Mouse (Mus musculus): ENCODE data around the gene Gys2.

Gene Gys2

DNA sequence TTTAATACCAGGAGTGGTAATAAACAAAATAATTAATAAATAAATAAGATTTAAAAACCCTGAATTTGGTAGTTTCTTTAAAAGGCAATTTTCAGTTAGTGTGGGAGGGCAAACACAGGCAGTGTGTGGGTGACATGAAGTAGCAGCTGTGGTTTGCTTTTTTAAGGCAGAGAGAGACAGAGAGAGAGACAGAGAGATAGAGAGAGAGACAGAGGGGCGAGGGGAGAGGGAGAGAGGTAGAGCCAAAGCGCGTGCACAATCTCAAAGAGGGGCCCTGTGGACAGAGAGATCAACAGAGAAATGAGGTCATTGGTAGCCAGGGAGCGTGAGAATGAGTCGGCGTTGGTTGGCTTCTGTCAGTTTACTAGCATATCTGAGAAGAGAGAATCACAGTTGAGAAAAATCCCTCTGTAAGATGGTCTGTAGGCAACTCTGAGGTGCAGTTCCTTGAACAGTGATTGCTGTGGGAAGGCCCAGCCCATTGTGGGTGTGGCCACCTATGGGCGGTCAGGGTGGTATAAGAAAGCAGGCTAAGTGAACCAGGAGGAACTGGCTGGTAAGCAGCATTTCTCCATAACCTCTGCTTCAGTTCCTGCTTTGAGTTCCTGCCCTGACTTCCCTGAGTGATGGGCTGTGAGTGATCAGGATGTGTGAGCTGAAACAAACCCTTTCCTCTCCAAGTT, 17.5 kb downstream of the Gys2 start:
- DNase-seq, result no peak

DNA sequence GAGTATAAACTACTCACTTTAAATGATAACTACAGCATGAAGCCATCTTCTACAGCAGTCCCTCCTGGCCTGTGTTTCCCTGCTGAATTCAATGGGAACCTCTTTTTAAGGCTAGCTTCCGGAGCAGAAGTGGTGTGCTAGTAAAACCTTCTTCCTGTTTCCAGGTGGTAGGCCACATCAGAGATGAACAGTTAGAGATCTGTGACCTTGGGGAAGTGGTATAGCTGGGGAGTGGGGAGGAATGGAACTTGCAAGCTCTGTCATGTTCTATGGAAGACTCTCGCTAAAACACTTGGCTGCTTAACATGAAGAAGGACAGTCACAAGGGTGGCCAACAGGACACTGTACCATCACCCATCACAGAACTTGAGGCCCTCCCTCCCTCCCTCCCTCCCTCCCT, 19.6 kb downstream of the Gys2 start:
- DNase-seq, result no peak

DNA sequence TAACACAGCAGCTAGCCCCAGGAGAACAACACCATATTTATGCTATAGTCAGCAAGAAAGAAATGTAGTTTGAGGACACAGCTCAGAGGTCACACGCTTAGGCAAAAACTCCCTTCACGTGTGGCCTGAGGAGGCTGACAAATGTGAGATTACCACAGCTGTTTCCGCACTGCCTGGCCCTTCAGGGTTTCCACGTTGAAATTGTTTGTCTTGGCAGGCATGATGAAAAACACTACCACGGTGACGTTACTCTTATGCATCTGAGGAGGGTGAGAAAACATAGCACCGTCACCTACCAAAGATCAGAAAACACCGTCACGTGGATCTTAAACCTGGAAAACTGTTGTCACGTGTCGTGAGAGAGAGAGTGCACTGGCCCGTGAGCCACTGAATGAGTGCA, 21.5 kb downstream of the Gys2 start:
- DNase-seq, result no peak

DNA sequence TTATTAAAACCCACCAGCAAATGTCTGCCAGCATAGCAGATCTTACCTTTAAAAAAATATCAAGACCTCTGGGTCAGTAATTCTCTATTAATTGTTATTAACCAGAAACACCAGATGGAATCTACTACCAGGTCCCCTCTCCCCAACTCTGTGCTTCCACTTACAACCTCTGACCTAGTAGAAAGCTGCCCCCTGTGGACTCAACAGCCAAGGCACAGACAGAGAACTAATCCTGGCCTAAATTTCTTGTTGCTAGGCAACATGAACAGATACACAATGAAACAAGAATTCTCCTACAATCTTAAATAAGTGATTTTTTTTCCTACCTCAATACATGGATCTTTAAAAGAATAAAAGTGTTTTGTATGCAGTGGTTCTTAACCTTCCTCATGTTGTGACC, 43.8 kb downstream of the Gys2 start:
- no peak for DNase-seq

DNA sequence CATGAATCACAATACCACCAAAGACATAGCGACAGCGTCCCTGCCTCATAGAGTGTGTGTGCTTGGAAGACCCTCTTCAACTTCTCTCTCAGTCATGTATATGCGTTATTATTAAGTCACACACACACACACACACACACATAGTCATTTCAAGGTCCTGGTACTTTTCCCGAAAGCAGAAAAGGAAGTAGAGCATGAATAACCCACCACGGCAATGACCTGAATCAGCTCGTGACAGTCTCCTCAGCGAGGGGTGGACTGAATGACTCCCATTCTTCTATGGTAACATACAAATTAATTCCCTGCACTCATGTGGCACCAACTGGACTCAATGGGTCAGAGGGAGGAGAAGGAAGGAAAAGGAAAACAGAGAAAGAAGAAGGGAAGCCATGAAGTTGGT, 47.9 kb downstream of the Gys2 start:
- DNase-seq, result no peak

DNA sequence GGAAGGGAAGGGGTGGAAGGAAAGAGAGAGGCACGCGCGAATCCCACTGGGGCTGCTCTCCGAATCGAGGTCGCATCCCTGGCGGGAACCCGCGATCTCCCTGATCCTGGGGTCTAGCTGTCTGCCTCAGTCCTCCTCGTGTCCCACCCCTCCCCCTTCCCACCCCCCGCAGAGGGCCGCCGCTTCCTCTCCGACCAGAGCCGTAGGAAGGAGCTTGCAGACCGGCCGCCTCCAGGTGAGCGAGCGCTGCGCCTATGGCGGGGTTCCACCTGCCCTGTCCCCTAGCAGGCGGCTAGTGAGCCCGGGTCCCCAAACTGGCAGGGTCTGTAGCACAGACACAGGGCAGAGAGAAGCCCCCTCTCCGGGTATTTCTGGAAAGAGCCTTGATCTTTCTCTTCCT, 58.3 kb downstream of the Gys2 start:
- no peak for DNase-seq

DNA sequence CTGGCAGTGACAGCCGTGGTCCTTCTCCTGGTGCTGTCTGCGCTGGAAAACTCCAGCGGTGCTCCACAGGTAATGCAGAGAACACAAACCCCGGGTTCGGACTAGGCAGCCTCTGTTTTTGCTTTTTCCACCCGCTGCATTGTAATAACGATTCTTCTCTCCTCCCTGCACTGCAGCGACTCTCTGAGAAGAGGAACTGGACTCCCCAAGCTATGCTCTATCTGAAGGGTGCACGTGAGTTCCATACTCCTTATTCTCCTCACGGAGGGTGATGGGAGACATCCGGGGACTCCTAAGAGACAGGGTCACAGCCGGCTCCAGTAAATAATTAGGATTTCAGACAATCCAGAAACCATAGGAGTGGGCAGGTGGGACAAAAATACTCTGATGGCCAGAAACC, 59.1 kb downstream of the Gys2 start:
- DNase-seq, result no peak

DNA sequence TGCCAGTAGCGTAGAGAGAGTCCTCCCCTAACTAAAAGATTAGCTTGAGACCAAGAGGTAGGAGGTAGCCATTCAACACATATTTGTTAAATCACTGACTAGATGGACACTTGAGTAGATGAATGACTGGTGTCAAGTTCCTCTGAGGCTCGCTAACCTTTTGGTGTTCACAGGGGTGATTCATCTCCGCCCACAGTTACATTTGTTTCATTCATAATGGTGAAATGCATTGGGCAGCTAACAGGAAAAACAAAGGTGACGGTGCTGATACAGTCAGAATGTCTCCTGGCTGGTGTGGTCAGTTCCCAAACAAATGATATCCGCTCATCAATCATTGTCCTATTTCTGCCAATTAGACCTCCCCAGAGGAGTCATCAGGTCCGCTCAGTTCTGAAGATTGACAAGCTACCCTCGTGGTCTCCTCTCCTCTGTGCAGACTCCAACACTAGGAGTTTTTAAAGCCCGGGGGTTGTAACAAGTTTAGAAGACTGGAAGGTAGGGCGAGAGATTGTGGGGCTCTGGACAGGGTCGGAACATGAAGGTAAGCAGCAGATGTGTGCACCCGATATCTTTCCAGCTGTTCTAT, 59.9 kb downstream of the Gys2 start, which contains the start of gene Spx:
TSS of gene Spx (plus strand) at position 536 of the 586 bp plus-strand sequence.
- no peak for DNase-seq

DNA sequence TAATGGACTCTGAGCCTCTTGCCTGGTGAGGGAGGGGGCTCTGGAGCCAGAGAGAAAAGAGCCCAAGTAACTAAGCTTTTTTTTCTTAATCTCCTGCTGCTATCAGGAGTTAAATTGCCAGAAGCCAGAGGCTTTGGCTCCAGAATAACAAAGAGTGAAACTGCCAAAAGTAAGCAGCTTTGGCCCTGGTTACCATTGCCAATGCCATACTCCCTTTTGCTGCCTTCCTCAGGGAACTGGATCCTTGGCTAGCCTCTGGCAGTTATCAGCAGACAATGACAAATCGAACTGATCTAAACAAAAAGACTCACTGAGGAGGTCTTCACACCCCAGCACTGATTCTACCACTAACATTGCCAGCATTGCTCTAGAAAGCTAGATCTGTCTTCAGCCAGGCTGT, 61.8 kb downstream of the Gys2 start:
- no peak for DNase-seq

DNA sequence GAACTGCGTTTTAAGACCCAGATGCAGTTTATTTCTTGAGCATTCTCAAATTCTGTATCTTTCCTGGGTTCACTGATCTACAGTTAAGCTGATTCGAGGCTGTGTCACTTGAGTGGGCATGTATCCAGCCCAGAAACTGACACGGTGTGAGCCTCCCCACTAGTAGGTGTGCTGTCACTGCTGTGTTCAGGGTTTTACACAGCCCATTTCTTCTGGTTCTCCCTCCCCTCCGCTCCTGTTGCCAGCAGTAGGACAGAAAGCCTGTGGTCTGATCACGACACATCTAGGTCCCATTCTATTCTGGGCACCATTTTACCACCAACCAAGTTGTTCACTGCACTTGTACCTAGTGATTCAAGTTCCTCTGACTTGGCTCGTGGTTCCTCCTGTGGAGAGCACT, 77.2 kb downstream of the Gys2 start:
- DNase-seq, result no peak

DNA sequence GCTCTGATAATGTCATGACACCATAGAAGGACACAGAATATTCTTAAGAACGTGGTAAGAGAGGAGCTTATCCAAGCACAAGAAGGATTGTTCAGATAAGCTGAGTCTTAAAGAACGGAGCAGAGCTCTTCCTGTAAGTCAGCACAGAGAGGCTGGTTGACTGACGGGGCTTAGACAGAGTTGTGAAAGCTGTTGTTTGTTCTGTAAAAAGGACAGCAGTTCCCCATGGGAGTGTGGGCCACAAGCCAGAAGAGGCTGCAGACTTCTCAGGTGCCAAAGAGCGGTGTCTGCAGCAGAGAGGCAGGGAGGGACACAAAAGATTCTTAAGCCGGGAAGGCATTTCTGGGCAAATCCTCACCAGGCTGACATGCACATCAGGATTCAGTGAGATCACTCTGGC, 78.2 kb downstream of the Gys2 start:
- DNase-seq, result peak; percentile 17

DNA sequence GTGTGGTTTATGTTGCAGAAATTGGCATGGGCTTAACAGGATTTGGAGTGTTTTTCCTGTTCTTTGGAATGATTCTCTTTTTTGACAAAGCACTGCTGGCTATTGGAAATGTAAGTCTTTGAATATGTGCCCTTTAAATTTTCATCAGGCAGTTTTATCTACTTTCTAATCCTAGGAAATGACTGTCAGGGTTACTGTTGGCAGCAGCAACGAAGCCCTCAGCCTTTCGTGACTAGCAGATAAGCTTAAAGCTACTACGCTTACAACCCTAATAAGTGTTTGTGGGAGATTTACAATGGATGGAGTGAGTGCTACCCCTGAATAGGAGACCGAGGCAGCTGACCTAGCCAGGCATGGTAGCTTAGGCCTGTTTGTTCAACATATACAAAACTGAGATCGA, 80.6 kb downstream of the Gys2 start:
- DNase-seq, result no peak

DNA sequence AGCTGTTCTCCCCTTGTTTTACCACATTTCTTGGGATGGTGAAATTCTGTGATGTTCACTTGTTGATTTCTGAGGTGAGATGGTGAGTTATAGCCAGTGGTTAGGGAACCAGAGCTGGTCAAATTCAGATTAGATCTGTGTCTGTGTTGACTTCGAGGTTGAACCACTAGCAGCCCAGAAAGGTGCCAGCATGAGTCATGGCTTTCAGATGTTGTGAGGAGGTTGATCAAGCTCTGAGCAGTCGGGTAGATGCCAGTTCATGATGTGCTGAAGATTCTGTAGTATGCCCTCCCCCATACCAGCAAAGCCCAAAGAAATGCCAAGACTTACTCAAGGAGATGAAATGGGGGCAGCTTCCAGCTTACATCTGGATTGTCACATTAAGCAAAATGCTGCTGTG, 83.8 kb downstream of the Gys2 start:
- DNase-seq, result no peak

DNA sequence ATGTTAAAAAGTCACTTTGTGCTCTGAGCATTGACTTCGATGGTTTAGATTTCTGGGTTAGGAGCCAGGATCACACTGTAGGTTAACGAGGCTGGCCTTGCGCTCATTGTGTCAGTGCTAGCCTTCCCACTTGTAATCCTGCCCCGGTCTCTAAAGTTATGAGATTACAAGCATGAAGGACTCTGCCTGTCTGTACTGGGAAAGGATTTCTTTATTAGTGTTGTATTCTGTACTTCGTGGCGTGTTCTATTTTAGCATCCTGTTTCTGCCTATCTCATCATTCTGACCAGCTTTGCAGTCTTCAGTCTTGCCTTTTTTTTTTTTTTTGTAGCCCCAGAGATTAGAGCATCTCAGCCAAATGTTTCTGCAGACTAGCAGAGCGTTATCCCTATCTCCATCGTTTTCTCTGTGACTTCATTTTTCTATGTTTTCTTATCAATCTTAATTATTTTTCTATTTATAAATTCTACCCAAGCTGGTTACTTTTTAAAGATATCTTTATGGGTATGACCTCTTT, 85.1 kb downstream of the Gys2 start:
- DNase-seq, result no peak

DNA sequence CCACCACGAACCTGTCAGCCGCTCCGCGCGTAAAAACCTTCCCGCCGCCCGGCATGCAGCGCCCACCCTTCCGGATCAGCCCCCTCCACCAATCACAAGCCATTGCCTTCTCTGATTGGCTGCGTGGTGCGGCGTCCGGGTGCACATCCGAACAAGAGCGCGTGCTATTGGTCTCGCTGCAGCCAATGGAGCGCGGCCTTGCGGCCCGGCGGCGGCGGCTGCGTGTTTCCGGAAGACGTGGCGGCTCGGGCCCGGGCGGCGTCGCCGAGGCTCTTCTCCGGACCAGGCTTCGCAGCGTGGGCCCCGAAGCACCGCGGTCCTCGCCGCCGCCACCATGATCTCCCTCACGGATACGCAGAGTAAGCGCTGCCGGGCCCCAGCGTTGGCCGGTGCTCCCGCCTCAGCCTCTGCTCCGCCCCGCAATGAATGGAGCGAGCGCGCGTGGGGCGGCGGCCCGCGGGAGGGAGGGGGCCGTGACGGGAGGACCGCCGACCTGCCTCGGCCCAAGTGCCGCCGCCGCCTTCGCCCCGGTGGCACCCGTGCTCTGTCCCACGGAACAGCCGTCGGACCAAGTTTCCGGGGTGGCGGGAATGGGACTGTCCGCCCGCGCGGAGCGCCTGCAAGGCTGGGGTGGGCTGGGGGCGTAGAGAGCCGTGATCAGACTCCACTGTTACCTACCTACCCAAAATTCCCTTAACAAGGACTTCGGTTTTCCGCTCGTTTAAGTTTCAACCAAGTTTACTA, 85.7 kb downstream of the Gys2 start, which contains the start of the genes Recql and Golt1b:
TSS of gene Recql (minus strand) at position 77 of the 744 bp plus-strand sequence.
TSS of gene Golt1b (plus strand) at position 211 of the 744 bp plus-strand sequence.
- peak; percentile 98 for DNase-seq

DNA sequence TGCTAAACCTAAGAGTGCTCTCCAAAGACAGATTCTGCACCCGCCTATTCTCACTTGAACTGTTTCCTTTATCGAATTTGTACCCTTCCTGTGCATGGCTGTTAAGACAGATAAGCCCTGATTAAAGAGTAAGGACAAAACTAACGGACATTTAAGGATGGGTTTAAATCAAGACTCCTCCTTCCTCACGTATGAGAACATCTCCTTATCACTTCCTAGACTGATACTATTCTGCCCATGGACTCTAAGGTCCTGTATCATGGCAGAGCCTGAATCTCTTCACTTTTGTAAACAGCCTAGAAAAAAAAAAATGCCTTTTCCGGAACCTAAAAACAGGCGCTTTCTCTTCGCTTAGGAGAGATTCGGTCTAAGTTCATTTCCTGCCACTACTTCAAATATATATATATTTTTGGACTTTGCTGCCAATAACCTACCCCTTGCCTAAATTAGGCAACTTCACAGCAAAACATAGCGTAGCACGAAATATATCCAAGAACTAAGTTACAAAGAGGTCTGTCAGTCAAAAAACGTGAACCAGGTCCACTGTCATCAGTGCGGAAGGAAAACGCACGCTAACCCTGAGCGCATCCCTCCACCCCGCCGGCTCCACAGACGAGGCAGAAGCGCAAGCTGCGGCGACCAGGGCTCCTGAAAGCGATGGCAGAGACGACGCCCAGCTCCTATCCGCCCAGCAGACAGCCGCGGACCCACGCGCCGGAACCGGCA, 86.5 kb downstream of the Gys2 start:
- no peak for DNase-seq

DNA sequence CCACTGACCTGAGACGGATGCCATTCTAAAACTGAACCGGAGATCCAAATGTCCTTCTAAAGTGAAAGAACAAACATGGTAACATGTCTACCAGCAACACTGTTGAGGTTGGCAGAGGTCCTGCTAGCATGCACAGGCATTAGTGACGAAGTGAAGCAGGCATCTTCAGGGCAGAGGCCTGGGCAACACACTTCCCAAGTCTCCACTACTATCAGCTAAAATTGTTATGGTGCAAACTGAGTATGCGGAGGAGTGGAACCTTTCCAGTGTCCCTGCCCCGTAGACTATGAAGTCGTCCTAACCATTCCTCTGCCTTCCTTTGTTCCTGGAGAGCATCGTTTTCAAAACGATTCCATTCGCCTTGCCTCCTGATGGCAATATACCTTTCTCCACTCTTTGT, 88.4 kb downstream of the Gys2 start:
- no peak for DNase-seq

DNA sequence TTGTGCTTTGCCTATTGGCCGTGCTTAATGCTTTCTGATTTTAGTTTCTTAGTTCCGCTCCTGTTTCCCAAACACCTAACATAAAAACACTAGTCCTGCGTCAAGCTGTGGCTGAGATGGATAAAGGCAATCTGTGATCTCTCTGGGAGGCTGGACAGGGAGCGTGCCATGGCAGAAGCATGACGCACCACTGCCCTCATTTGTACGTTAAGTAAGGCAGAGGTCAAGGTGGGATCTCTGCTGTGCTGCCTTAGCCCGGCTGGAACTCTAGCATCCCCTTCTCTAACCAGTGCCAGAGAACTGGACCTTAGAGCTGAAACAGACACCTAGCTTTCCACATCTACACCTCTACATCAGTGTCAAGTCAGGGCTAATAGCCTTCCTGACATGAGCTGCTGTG, 91.3 kb downstream of the Gys2 start:
- DNase-seq, result no peak

DNA sequence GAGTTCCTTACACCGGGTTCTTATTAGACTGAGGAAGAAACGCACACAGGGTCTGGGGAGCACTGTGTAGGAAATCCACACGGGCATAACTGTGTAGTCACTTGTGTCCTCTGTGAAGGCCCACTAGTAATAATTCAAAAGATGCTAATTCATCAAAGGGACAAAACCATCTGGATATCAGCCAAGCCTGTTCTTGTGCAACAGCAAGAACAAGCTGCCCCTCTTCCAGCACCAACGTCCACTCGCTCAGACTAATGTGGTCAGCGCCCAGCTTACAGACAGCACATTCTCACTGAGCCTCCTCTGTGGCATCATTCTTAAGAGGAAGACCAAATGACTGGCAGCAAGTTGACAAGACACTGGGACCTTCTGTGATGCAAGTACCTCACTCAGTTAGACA, 92.9 kb downstream of the Gys2 start:
- no peak for DNase-seq

DNA sequence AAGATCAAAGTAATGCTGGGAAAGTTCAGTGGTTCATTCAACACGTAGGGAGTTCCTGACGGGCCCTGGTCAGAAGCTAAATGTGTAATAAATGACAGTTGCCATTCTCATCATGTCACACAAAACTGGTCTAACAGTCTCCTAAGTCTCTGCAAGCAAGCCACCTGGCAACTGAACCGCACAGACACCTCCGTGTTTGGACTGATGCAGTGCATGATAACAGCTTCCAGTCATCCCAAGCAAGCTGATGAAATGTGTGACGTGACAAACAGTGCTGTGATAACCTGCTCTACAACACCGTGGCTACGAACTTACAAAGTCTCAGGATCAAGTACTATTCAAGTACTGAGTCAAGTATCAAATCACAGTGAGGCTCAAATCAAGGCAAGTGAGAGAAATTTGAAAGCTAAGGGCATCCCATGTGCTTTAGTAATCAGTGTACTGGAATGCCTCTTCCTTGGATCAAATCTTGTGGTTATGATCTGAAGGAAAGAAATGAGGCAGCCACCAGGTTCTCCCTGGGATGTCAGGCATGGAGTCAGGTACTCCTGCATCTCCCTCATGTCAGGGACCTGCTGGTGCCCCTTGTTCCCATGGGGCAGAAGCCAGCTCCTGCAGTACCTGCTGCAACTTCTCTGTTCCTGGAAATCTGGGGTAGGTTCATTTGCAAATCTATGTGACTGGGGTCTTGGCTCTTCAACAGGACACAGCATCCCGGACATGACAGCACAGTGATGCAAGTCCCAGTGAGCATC, 94.2 kb downstream of the Gys2 start:
- no peak for DNase-seq

DNA sequence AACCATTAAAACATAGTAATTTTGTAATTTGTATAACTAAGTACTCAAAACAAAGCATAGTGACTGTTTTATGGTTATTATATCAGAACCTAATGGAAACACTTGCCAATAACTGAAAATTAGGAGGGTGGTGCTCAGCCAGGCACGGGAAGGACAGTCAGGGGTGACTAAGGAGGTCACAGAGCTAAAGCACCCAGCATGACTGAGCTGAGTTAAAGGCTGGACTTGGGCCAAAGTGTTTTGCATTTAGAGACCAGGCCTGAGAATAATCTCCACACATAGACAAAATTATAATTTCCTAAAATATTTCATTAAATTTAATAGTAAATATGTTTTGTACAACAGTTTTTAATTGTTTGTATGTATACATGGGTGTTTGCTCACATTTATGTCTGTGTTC, 95.8 kb downstream of the Gys2 start:
- no peak for DNase-seq

Data from cerebellum, adult 9-10 months (tissue).